Comparison of ENCODE assay signal across 8 mouse cellular contexts in the genomic region with DNA sequence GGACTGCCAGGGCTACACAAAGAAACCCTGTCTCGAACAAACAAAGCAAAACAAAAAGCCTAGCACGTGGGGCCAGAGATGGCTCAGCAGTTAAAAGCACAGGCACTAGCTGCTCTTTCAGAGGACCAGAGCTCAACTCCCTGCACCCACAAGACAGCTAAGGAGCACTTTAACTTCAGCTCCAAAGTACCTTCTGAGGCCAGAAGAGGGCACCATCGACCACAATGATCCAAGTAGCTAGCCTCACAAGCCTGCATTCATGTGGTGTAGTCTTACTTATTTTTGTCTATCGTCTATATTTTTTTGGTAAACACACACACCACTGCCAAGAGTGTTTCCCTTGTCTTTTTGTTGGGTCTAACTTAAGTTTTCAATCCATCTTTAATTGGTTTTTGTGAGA. TPM values are rescaled to one million over a fixed set of nuclear protein-coding genes. Genes with fewer than 3 reads are reported as not detected.
DNase-seq lines count a peak whose midpoint lies in the region; ATAC-seq and TF ChIP-seq lines count a peak whose summit lies in the region.

No protein-coding gene starts in this region.

- no peak overlapping the region for H3K27ac ChIP-seq in gastrocnemius, adult 2 months
- no peak overlapping the region for H3K27ac ChIP-seq in small intestine, adult 2 months (ENCODE audit: insufficient read depth, low read depth, low read length)

- no peak overlapping the region for H3K4me3 ChIP-seq in gastrocnemius, adult 2 months
- no peak overlapping the region for H3K4me3 ChIP-seq in small intestine, adult 2 months (ENCODE audit: low read depth, low read length)

- H3K4me1 ChIP-seq in small intestine, adult 2 months (ENCODE audit: control insufficient read depth, insufficient read depth, insufficient read length, low read length): peaks cover 4% of the 10 kb centered on the region; the same call in 1 of the 2 replicates

- H3K27me3 ChIP-seq in small intestine, adult 2 months (ENCODE audit: control insufficient read depth, insufficient read depth, low read length): no peaks in the 10 kb centered on the region

- ATAC-seq in granulocyte monocyte progenitor cell, adult 5-6 weeks (replicated peaks; ENCODE audit: poor library complexity, severe bottlenecking): peak; percentile 79

- no peak for TF ChIP-seq POLR2A in small intestine, adult 2 months (IDR thresholded peaks at IDR 0.05; ENCODE audit: low read depth, low read length)

- no peaks in the 10 kb centered on the region for H3K36me3 ChIP-seq in small intestine, adult 2 months (ENCODE audit: control insufficient read depth, insufficient read depth, low read length)

- intact Hi-C loops in gastrocnemius, adult 2 months (cut with DNase I): loop anchor here (1.0 to 10.0 kb wide), 3 partner anchors 68 to 156 kb away; no protein-coding TSS in a partner anchor
- intact Hi-C loops in gastrocnemius, postnatal 14 days (cut with DNase I; ENCODE audit: low total_unique reads): loop anchor here (10.0 kb wide), 1 partner anchor 156 kb away; no protein-coding TSS in a partner anchor

- peak; percentile 68 for TF ChIP-seq CTCF in gastrocnemius, adult 2 months (IDR thresholded peaks at IDR 0.05)
- peak; percentile 39; the same call in 1 of the 2 replicates for TF ChIP-seq CTCF in small intestine, adult 2 months (IDR thresholded peaks at IDR 0.05; ENCODE audit: extremely low read depth, insufficient read length, insufficient replicate concordance, low read depth, low read length)

- 21% methylated on average over 4 of the region's 4 CpGs for WGBS in small intestine, adult 2 months

- no peak for DNase-seq in gastrocnemius, adult 2 months
- no peak for DNase-seq in gastrocnemius, postnatal 14 days
- DNase-seq in A20 (ENCODE audit: low read depth, low spot score): peak; percentile 78
- peak; percentile 79 for DNase-seq in R1 (ENCODE audit: low read depth, low spot score)
- no peak for DNase-seq in frontal cortex, postnatal 14 days (ENCODE audit: low spot score in 2 of 2)
- DNase-seq in cerebellum, postnatal 4 days (ENCODE audit: low spot score in 2 of 2): no peak

RNA-seq across cellular contexts. Expression of a gene that starts 14.1 kb away (rescaled TPM):
- total RNA-seq in gastrocnemius, adult 2 months (2021): 100 to 1,000 TPM in 1 of 2 experiments, 10 to 100 TPM in 1; 78.9 to 103 TPM
- 10 to 100 TPM; 67.6 to 94.0 TPM for total RNA-seq in gastrocnemius, postnatal 14 days (2021)
- total RNA-seq in granulocyte monocyte progenitor cell, adult 5-6 weeks (2014; fragmentation: Nextera tagmentation): 15.5 and 17.4 TPM in 2 replicates
- 10.4 and 11.1 TPM in 2 replicates for total RNA-seq in granulocyte monocyte progenitor cell, adult 5-6 weeks (2017)
- 29.0 and 49.6 TPM in 2 replicates for polyA plus RNA-seq in small intestine, adult 2 months (2012; rRNA removed)

RNA-seq across cellular contexts. Expression of a gene that starts 36.3 kb away (rescaled TPM):
- total RNA-seq in gastrocnemius, adult 2 months (2021): 100 to 1,000 TPM; 132 to 151 TPM
- 100 to 1,000 TPM; 158 to 164 TPM for total RNA-seq in gastrocnemius, postnatal 14 days (2021)
- total RNA-seq in granulocyte monocyte progenitor cell, adult 5-6 weeks (2014; fragmentation: Nextera tagmentation): 128 and 172 TPM in 2 replicates
- total RNA-seq in granulocyte monocyte progenitor cell, adult 5-6 weeks (2017): 97.7 and 102 TPM in 2 replicates
- 53.4 and 94.0 TPM in 2 replicates for polyA plus RNA-seq in small intestine, adult 2 months (2012; rRNA removed)

RNA-seq across cellular contexts. Expression of a gene that starts 53.3 kb away (rescaled TPM):
- 10 to 100 TPM in 1 of 2 experiments, 1 to 10 TPM in 1; 9.3 to 19.7 TPM for total RNA-seq in gastrocnemius, adult 2 months (2021)
- 1 to 10 TPM; 3.9 to 5.1 TPM for total RNA-seq in gastrocnemius, postnatal 14 days (2021)
- total RNA-seq in granulocyte monocyte progenitor cell, adult 5-6 weeks (2014; fragmentation: Nextera tagmentation): 1.0 and 4.3 TPM in 2 replicates
- 0.93 and 1.8 TPM in 2 replicates for total RNA-seq in granulocyte monocyte progenitor cell, adult 5-6 weeks (2017)
- polyA plus RNA-seq in small intestine, adult 2 months (2012; rRNA removed): 78.7 and 306 TPM in 2 replicates

Comparison
In these comparisons a context has a peak if more than half of its experiments do, and no peak if none do; other contexts are left out.
1. DNase-seq: peak in A20 (single experiment) and R1 (single experiment); none in gastrocnemius, adult 2 months (single experiment), gastrocnemius, postnatal 14 days (single experiment), frontal cortex, postnatal 14 days (0 of 2) and cerebellum, postnatal 4 days (0 of 2).